Mouse (Mus musculus) layer of hippocampus, adult 2 months (tissue): Measurements from ENCODE around the gene Tbx21. TPM values are rescaled to one million over a fixed set of nuclear protein-coding genes. Genes with fewer than 3 reads are reported as not detected.

Source experiments
- DNase-seq, 2 experiments: peaks; one replicate each; pipeline ENCODE4 v3.0.0; 2022; ENCODE audit warnings: low spot score in 2 of 2
- H3K27ac ChIP-seq: fragments of 200-600 bp; 2 replicates; pipeline ENCODE4 v1.8.1; 2022
- H3K4me3 ChIP-seq: fragments of 200-600 bp; 2 replicates; pipeline ENCODE4 v1.8.1; 2022; ENCODE audit warnings: mild to moderate bottlenecking
- CTCF ChIP-seq: fragments of 200-600 bp; conservative IDR thresholded peaks from 2 replicates; pipeline ENCODE4 v1.8.1; 2022; ENCODE audit warnings: antibody characterized with exemption, mild to moderate bottlenecking, moderate library complexity
- total RNA-seq, 2 experiments: library from RNA; stranded (reverse); gene quantifications; 2 replicates each; pipeline ENCODE4 v1.2.3; 2021

Gene Tbx21
- total RNA-seq, 2 experiments from 2014 or later, result 0.17 to 0.23 TPM

- no peak overlapping the region for H3K27ac ChIP-seq
- peak overlapping the region; percentile 54 for H3K4me3 ChIP-seq
- DNase-seq, result no peak
- TF ChIP-seq CTCF, result no peak
Measured at GRCm38 (mm10) chr11:97126645-97127468, 11.7 kb upstream of the Tbx21 start.

DNA sequence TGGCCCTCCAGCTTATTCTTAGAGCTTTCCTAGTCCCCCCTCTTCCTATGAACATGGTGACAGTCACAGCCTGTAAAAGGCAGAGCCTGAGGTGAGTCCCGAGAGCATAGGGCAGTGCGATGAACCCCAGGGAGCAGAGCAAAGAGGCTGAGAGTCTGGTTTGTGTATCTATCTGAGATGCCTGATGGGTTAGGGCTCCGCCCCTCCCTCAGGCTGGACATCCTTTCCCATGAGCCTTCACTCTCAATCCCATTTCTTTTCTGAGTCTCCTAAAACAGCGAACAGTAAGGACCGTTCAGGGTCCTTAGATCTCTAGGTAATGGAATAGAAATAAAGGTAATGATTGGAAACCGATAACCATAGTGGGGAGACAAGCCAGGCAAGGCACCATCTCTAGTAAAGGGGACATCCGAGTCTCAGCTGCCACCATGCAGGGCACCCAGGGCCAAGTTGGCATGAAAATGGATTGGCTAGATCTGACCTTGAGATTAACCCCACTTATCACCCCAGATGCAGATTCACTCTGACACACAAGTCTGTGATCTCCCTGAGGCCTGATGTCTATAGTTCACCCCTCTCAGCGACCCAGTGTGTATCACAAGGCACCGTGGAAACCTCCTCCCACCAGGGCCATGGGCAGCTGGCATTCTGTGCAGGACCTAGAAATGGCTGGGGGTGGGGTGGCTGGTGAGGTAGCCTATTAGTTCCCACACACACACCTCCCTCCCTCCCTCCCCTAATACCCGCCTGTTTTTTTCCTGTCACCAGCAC lies 9.3 kb upstream of the Tbx21 start:
- TF ChIP-seq CTCF, result no peak
- no peak for DNase-seq
- no peak overlapping the region for H3K27ac ChIP-seq
- H3K4me3 ChIP-seq, result no peak overlapping the region

DNA sequence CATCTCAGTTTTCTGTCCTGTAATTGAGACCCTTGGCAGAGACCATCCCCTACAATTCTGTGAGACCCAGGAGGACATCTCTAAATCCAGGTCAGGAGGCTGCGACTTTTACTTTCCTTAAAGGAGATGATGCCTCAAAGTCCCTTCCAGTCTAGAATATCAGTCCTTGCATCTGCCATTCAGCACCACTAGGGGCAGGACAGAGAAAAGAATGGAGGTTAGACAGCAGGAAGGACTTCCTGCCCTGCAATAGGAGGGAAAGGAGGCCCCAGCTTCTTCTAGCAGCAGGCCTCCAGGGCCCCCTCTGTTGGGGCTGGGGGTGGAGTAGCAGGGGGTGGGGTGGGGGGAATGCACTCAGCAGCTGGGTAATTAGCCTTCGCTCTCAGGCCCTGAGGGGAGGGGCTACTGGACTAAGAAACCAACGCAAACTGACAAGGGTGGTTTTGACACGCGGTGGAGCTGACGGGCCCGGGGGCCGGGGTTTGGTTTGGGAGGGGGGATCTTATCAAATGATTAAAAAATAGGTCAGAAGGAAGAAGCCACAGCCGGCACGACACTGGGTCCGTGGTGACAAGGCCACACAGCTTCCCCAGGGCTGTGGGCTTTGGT lies 8.3 kb upstream of the Tbx21 start:
- Histone ChIP-seq H3K27ac (no peak overlapping the region), H3K4me3 (no peak overlapping the region)
- TF ChIP-seq CTCF, result peak; percentile 55
- DNase-seq, result no peak

GRCm38 (mm10) chr11:97120641-97121040 lies 5.5 kb upstream of the Tbx21 start:
- H3K4me3 ChIP-seq, result no peak overlapping the region
- DNase-seq, result no peak
- H3K27ac ChIP-seq, result no peak overlapping the region
- no peak for TF ChIP-seq CTCF

- no peak for DNase-seq
- H3K27ac ChIP-seq, result no peak overlapping the region
- H3K4me3 ChIP-seq, result no peak overlapping the region
- TF ChIP-seq CTCF, result no peak
Measured at GRCm38 (mm10) chr11:97120221-97120620, 5.1 kb upstream of the Tbx21 start.

GRCm38 (mm10) chr11:97115797-97116196 lies 666 bp upstream of the Tbx21 start:
- no peak for DNase-seq
- H3K4me3 ChIP-seq, result no peak overlapping the region
- TF ChIP-seq CTCF, result no peak
- H3K27ac ChIP-seq, result no peak overlapping the region

- no peak overlapping the region for H3K4me3 ChIP-seq
Measured at GRCm38 (mm10) chr11:97112519-97113125, 2.5 kb downstream of the Tbx21 start.

DNA sequence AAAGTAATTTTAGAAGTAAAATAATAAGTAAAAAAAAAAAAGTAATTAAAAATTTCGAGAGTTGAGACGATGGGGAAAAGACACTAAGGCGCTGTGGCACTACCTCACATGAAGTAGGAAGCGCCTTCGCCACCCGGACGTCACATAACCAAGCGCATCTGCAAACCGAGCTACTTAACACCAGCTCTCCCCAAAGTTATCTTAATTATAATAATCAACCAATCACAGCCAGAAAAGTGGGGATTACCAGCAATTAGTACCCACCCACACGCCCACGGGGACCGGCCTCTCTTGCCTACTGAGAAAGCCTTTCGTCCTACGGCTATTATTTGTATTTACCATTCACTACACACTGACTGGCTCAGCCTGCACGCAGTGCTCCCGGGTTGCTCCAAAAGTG lies 6.2 kb downstream of the Tbx21 start:
- DNase-seq, result no peak
- Histone ChIP-seq H3K4me3 (no peak overlapping the region), H3K27ac (no peak overlapping the region)
- no peak for TF ChIP-seq CTCF

More at GRCm38 (mm10) chr11:97112519-97113125, 2.5 kb downstream of the Tbx21 start:
- H3K27ac ChIP-seq, result no peak overlapping the region
- DNase-seq, result no peak
- TF ChIP-seq CTCF, result no peak

- Histone ChIP-seq H3K27ac (no peak overlapping the region), H3K4me3 (no peak overlapping the region)
- DNase-seq, result no peak
- TF ChIP-seq CTCF, result no peak
Measured at GRCm38 (mm10) chr11:97104091-97104483, 11.0 kb downstream of the Tbx21 start.

- Histone ChIP-seq H3K4me3 (no peak overlapping the region), H3K27ac (no peak overlapping the region)
- TF ChIP-seq CTCF, result no peak
- DNase-seq, result no peak
Measured at GRCm38 (mm10) chr11:97103163-97104090, 11.7 kb downstream of the Tbx21 start.

DNA sequence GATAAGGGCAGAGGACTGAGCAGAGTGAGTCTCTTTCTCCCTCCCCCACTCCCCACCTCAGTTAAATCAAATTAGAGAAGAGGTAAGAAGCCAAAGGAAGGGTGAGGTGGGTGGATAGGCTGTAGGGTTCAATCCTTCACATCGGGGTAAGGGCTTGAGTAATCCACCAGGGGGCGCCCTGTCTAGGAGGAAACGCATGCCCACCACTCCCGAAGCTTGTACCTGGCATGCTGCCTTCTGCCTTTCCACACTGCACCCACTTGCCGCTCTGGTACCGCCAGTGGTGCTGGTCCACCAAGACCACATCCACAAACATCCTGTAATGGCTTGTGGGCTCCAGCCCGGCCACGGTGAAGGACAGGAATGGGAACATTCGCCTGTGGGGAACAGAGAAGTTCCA lies 13.4 kb downstream of the Tbx21 start:
- DNase-seq, result peak; percentile 18 to 58
- Histone ChIP-seq H3K4me3 (no peak overlapping the region), H3K27ac (no peak overlapping the region)
- TF ChIP-seq CTCF, result peak; percentile 84

- H3K4me3 ChIP-seq, result no peak overlapping the region; the same call in 1 of the 2 replicates
- no peak for TF ChIP-seq CTCF
- no peak overlapping the region for H3K27ac ChIP-seq
- no peak for DNase-seq
Measured at GRCm38 (mm10) chr11:97098791-97099190, 16.3 kb downstream of the Tbx21 start.
